Mouse (Mus musculus) ovary, postnatal 10 days (tissue): ENCODE data around the gene Vps16.

Experiments used
- DNase-seq: peaks from one replicate; pipeline ENCODE4 v3.0.0; 2022; ENCODE audit warnings: low spot score

Vps16 gene

DNA sequence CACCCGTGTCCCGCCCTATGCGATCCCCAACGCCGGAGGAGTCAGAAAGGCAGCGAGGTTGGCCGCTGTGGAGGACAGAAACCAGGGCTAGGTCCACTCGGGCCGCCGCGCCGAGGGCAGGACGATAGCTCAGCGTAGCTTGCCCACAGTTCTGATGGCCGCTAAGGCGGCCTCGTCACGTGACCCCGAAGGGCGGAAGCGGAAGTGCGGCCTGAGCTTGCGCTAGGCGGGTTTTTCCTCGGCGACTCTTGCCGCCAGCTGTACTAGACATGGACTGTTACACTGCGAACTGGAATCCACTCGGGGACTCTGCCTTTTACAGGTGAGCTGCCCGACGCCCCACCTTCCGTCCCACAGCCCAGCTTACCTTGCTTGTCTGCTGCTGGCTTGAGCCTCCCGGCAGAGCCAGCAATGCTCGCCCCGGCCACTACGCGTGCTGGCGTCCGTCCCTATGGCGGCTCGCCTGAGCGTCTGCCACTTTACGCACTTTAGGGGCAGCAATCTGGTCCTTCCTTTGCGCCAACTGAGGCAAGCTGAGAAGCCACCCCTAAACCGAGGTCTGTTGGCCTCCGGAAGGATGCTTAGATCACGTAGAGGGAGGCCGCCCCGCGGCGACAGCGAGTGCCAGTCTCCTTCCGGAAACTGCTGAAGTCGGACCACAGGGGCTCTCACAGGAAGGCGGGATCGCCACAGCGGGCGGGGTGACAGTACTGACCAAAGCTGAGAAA is at the start of gene Vps16, which contains the start of gene Pced1a:
Gene Vps16, plus strand, starts transcription at position 214 of the 728 bp plus-strand sequence.
Gene Pced1a, minus strand, starts transcription at position 576 of the 728 bp plus-strand sequence.
- peak; percentile 88 for DNase-seq

DNA sequence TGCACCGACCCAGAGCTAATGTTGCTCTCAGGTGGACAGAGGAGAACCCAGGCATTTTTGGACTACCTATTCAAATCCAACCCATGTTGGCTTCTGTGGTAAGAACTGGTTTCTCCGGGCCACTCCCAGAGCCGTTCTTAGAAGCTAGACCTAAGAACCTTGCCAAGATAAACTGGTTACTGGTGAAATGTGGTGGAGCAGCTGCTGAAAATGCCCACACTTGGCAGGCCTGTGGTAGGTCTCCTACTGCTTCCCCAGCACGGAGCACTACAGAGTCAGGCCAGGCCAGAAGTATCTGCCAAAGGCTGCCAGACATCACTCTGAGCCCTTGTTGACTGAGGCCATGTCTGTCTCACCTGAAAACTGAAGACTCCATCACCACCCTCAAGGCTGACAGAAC is 49.2 kb upstream of the Vps16 start:
- no peak for DNase-seq

GRCm38 (mm10) chr2:130383205-130383604 is 40.9 kb upstream of the Vps16 start:
- DNase-seq, result no peak

DNA sequence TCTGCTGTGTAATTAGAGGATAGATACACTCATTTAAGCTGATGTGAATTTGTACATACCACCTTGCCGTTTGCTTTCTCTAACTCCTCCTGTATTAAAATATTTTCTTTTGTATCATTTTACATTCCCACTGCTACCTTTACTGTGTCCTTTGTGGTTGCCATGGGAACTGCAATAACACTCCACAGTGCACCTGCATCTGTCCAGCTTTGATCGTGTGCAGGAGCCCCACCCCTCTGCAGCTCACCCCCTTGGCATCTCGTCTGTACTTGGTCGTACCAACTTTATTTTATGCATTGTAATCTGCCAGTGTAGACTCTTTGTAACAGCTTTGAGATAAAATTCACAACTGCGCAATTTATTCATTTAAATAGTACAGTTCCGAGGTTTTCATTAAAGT is 40.2 kb upstream of the Vps16 start:
- DNase-seq, result no peak

DNA sequence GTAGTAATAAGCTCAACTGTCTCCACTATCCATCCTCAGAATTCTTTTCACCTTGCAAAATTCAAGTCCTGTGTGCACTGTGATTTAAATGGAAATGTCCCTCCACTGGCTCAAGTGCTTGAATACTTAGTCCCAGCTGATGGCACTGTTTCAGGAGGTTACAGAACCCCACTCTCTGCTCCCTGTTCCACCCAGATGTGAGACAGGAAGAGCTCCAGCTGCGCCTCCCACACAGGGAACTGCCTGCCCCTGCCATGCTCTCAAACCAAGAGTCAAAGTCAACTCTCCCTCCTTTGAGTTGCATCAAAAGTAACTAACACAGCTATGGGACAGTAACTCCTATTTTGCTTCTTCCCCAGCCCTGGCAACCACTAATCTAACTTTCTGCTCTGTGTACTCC is 37.9 kb upstream of the Vps16 start:
- DNase-seq, result no peak

DNA sequence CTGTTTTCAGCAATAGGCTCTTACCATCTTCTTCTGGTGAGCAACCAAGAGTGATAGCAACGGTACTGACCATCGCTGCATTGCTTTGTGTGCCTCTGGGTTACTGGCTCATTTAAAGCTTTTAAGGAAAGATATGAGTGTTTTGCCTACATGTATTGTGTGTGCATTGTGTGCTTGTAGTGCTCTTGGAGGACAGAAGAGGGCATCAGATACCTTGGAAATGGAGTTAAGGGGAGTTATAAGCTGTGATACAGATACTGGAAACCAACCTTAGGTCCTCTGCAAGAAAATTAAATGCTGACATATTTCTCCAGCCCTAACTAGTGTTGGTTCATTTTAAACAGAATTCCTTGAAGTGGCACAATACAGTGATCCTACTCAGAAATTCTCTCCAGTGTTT is 35.3 kb upstream of the Vps16 start:
- DNase-seq, result no peak

- DNase-seq, result no peak
Observed at GRCm38 (mm10) chr2:130390993-130391625, 33.0 kb upstream of the Vps16 start.

- DNase-seq, result no peak
Observed at GRCm38 (mm10) chr2:130392836-130393235, 31.3 kb upstream of the Vps16 start.

- DNase-seq, result no peak
Observed at GRCm38 (mm10) chr2:130395696-130396095, 28.4 kb upstream of the Vps16 start.

GRCm38 (mm10) chr2:130397186-130397985 is 26.8 kb upstream of the Vps16 start, which contains the start of gene Cpxm1:
Gene Cpxm1 (minus strand): TSS chr2:130397574.
- DNase-seq, result peak; percentile 27

DNA sequence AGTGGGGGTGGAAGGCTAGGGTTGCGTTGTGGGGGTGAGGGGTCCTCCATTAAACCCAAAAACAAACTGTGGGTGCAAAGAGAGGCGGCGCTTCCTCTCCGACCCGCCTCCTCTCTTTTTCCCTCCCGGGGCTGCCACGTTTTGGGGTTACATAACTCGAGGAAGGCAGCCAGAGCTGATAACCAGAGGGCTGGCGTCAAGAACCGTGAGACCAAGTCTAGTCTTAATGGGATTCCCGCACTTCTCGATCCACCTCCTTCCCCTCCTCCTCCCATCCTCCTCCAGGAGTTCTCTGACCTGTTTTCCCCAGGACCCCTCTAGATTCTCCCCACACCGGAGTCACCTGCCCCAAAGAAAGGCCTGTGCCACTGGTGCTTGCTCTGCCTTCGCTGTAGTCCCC is 26.0 kb upstream of the Vps16 start:
- no peak for DNase-seq

DNA sequence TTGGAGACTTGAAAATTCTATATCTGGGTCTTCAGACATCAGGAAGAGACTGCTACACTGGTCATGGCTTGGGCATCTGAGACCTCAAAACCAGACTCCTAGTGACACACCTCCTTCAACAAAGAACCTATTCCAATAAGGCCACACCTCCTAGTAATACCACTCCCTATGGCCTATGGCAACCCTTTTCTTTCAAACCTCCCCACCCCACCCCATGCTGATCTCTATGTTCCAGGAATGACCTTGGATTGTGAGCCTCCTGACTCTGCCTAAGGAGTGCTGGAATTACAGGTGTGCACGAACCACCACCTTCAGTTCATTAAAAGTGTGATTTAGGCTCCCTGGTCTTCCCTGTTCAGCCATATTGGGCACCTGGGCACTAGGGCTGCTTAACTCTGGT is 24.1 kb upstream of the Vps16 start:
- DNase-seq, result no peak

- no peak for DNase-seq
Observed at GRCm38 (mm10) chr2:130401891-130402290, 22.2 kb upstream of the Vps16 start.

DNA sequence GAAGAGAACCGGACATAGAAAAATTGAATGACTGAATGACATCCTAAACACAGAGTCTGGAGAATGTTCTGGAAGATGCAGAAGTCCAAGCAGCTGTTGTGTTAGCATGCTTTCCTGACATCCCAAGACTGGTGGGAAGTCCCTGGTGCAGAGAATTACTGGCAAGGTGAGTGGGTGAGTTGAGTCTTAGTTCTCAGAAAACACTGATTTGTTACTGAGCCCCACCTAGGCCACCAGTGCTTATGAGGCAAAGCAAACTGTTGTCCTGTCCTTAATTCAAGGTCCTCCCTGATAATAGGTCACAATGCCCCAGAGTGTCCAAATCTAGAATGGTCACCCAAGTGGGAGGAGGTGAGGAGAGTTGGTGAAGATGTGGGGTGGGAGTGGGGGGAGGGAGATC is 19.2 kb upstream of the Vps16 start, which contains the start of the genes Gm28372 and 1700020A23Rik:
Gene Gm28372, plus strand, starts transcription at position 301 of the 400 bp plus-strand sequence.
Gene 1700020A23Rik, plus strand, starts transcription at position 321 of the 400 bp plus-strand sequence.
- no peak for DNase-seq

- no peak for DNase-seq
Observed at GRCm38 (mm10) chr2:130406178-130406577, 18.0 kb upstream of the Vps16 start, which contains the start of gene Tmem239. Gene Tmem239 (plus strand): TSS chr2:130406478.

GRCm38 (mm10) chr2:130408194-130408593 is 15.9 kb upstream of the Vps16 start:
- no peak for DNase-seq

- peak; percentile 83 for DNase-seq
Observed at GRCm38 (mm10) chr2:130411558-130412495, 12.3 kb upstream of the Vps16 start.

DNA sequence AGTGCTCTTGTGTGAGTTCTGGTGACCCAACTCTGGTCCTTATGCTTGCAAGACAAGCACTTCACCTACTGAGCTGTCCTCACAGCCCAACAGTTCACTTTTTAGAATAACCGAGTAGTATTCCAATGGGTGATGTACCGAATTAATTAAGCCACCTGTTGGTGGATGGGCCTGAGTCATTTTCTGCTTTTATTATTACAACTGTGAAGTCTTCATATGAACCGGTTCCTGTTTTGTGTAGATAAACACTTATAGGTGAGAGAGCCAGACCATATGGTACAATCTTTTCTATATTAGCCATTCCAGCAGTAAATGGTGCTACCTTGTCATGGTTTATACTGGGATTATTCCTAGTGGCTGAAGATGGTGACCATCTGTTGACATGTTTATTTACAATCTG is 11.4 kb upstream of the Vps16 start:
- DNase-seq, result no peak

- DNase-seq, result no peak
Observed at GRCm38 (mm10) chr2:130414094-130414856, 9.9 kb upstream of the Vps16 start.

DNA sequence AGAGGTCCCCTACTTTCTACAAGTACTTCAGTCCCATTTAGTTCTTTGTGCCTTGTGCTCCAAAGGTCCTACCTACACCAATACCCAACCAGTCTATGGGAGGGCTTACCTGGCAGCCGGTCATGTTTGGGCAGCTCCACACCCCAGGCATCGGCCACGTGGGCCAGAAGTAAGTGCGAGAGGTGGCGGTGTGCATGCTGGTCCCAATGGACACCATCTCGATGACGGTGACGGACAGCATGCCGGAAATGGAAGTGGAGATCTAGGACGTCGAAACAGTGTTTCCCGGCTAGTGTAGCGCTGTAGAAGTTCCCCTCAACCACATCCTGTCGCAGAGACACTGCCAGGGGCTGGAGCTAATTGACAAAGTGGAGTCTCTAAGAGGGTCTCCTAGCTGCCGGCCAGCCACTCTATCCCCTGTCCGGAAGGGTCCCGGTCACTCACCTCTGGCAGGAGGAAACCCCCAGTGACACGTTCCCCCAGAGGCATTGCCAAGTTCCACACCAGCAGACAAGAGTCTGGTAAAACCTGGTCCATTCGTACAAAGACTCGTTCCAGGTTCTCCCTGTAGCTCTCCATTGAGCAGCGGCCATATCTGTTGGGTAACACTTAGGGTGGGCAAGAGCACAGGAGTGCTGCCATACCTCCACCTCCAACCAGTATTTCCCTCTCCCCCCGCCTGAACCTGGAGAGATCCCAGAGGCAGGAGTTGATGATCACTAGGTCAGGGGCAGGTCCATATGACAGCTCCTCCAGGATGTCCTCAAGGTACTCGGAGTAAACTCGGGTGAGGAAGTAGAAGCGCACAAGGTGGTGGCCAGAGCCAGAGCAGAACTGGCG is 2.1 kb upstream of the Vps16 start:
- DNase-seq, result no peak
